Mouse (Mus musculus) heart, postnatal 10 days (tissue): ENCODE results near the gene Abcc5. TPM values are rescaled to one million over a fixed set of nuclear protein-coding genes. Genes with fewer than 3 reads are reported as not detected.

Experiments
- DNase-seq, 2 experiments: peaks; one replicate each; pipeline ENCODE4 v3.0.0; 2021
- intact Hi-C: fragments of 180-260 bp; cut with DNase I; formaldehyde crosslinking; loops from one replicate; pipeline ENCODE4 v1.15.1; 2025
- total RNA-seq, 2 experiments: library from RNA; stranded (reverse); gene quantifications; 2 replicates each; pipeline ENCODE4 v1.2.3; 2021

Gene Abcc5
- total RNA-seq, 2 experiments from 2014 or later: 48.1 to 53.5 TPM

DNA sequence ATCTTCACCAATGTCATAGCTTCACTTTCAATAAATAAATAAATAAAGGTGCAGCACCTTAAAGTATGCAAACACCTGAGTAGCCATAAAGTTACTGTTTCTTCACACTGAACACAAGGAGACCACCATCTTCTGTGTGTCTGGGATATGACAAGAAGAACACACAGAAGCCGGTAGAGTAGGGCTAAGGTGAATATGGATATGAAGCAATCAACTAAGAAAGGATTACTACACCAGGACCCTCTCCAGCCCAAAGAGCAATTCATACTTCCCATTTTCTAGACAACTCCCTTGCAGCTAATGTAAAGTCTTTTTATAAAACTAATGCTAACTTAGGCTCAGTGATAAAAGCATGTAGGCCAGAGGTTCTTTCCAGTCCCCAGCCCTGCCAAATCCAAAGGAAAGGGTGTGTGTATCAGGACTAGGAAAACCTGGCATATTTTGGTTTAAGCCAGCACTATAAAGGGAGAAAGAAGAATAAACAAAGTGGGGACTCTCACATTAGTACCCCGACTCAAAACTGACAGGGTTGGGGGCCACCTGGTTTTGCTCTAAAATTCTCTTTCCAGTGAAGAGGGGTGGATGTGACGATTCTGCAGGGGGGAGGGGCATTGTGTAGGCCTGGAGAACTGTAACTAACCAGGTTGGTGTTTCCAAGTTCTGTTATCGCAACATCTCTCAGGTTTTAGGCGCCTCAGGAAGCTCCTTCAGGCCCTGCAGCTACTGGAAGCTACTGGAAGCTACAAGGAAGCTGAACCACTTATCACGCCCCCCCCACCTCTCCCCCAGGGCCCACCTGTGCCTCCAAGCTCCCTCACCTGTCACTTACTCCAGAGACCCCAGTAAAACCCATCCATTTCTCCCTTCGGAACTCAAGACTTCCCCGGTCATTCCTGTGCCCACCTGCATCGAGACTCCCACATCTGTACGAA, 1.2 kb downstream of the Abcc5 start:
- intact Hi-C loops: loop anchor here (5.0 kb wide), 2 partner anchors 47 to 67 kb away; no protein-coding TSS in a partner anchor
- peak; percentile 20 to 32 for DNase-seq

DNA sequence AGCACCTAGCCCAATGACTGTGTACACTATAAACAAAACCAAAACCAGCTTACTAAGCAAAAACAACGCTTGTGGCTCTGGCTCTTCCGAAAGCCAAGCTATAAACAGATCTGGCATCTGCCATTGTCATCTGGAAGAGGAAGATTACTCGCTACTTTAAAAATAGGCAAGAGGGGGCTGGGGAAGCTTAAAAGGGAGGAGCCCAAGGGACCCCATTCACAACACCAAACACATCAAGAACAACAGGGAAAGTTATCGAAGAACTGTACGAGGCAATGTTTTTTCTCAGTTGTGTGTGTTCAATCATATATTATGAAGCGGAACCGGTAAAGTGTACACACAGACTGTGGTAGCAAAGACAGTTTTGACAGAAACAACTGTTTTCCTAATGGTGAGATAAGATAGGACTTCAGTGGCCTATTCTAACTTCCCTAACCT, 1.9 kb downstream of the Abcc5 start:
- DNase-seq: peak; percentile 38
- intact Hi-C loops: no loop called here

DNA sequence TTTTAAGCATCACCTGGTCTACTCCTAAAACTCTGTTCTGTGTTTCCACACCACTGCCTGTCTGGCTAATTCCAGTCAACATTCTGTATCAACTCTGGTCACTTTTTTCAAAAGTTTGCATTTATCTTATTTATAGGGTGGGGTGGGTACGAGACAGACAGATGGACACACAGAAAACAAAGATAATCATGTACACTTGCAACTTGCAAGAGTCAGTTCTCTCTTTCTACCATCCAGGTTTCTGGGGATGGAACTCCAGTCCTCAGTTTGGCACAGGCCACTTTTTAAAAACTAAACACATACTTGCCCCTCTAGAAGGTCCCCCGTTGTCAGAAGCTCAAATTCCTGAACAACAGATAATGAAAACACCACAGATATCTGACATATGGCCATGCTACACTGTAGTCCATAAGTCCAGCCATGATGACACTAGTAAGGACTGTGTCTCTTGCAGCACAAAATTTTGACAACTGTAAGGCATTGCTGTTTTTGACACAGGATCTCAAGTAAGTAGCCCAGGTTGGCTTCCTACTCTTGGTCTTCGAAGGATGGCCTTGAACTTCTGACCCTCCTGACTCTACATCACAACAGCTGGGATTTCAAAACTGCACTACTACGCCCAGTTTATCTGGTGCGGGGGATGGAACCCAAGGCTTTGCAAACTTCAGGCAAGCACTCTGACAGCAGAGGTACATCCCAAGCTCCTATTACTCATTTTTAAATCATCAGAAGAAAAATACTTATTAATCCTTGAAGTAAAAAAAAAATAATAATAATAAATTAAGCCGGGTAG, 3.1 kb downstream of the Abcc5 start:
- no peak for DNase-seq
- intact Hi-C loops: no loop called here

DNA sequence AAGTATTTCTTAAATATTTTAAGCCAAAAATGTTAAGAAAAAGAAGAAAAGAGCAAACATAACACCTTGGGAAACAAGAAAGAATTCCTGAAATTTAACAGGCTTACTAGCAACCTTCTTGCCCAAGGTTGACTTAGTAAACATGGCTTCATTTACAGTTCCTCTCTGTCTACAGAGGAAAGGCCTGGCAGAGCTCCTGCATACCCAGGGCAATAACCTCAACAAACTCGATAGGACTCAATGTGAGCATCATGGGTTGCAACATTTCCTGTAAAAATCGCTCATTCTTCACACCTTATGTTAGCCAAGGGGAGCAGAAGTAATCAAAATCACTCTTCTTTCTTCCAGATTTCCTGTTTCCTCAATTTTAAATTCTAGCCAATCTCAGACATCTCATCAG, 8.1 kb downstream of the Abcc5 start:
- intact Hi-C loops: no loop called here

DNA sequence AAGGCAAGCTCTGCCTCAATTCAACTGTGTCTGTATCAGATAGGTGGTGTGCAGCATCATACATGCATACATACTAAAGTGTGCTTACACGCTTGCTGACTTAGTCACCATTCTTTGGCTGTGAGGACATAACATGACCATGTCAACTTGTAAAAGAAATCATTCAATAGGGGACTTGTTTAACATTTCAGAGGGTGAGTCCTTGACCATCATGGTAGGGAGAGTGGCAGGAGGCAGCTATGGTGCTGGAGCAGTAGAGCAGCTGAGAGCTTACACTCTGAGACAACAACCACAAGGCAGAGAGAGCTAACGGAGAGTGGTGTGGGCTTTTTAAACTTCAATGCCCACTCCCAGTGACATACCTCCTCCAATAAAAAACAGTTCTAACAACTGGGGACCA, 9.9 kb downstream of the Abcc5 start:
- intact Hi-C loops: no loop called here

More for the DNA sequence above, 8.1 kb downstream of the Abcc5 start:
- DNase-seq: no peak

DNA sequence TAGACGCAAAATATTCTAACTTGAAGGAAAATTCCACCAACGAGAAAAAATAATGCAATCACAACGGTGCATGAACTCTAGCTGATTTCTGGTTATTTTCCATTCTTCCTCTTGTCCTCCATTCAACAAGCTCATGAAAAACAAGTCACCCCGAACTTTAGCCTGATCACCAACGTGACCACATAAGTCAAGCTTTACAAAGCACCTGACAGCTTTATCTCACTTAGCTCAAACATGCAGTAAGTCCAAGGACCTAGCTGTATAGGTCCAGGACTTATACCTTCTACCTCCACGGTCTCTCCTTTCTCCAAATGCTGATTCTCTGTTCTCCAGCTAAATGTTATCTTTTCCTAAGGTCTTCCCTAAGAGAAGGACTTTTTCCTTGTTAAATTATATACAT, 10.4 kb downstream of the Abcc5 start:
- DNase-seq: no peak
- intact Hi-C loops: no loop called here

More for the DNA sequence above, 9.9 kb downstream of the Abcc5 start:
- DNase-seq: no peak

DNA sequence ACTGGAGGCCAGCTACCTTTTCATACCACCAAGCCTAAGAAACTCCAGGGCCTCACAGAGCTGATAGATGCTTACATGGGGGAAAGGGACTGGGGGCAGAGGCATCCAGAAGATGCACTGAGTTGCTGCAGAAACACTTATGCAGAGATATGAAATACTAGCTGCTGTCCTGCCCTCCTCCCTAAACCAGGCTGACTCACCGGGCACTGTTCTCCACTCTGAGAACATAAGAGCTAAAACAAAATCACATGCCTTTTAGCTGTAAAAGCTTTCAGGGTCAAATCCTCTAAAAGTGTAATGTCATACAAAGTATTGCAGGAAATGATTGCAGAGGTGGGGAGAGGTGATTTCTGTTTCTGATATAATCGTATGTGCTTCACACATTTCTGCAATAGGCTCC, 11.0 kb downstream of the Abcc5 start:
- no peak for DNase-seq
- intact Hi-C loops: no loop called here

DNA sequence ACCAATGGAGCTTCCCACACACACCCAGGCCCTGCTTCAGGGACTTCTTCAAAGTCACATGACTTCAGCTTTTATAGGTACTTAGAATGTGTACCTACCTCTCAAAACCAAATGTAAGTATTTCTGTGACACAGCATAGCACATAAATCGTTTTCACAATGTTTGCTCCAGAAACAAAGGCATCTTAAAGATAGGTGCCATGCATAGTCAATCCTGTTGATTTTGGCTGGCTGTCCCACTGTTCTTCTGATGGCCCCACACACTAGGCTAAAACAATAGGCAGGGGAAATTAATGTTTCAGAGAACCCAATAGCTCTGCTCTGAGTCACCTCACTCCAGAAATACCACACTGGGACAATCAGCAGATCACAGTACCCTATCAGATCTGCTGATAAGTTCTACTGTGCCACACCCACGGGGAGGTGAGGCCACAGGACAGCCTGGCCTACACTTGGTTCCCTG, 12.3 kb downstream of the Abcc5 start:
- intact Hi-C loops: no loop called here
- peak in 1 of 2 experiments; percentile 4 for DNase-seq

DNA sequence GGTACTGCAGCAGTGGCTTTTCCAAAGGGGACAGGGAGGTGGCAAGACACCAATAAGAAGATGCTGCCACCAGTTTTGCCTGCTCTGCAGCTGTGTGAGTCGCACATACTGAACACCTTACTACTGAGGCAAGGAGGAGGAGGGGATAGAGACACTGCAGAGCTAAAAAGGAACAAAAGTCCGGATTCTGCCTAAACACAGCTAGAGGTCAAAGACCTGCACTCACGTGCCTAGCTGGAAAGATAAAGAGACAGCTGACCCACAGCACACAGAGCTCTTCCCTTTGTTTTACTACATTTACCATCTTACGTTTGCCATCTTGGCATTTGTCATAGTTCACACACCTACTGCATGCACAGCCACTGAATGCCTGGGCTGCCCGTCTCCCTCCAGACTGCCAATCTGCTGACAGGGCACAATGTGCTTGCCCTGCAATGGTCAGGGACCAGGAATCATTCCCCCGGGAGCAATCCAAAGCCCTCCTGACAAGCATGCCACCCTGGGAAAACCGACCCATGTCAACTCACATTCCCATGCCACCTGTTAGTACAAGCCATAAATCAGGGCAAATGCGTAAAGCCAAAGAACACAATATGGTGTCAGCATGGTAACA, 14.1 kb downstream of the Abcc5 start:
- intact Hi-C loops: no loop called here
- DNase-seq: no peak

DNA sequence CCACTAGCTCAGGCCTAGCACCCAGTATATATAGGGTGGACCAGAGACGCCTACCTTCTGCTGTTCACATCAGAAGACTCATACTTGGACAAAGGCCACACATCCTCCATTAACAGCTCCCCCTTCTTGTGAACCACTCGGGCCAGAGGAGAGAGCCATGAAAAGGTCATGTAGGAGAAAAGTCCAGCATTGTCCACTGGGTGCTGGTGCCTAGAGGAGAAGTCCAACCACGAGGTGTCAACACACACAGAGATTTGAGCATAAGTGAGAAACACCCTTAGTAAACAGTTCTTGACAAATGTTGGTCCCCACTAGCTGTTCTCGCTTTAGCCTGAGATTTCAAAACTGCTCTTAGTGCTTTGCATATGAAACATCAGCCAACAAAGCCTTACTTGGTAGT, 20.9 kb downstream of the Abcc5 start:
- DNase-seq: no peak
- intact Hi-C loops: no loop called here

DNA sequence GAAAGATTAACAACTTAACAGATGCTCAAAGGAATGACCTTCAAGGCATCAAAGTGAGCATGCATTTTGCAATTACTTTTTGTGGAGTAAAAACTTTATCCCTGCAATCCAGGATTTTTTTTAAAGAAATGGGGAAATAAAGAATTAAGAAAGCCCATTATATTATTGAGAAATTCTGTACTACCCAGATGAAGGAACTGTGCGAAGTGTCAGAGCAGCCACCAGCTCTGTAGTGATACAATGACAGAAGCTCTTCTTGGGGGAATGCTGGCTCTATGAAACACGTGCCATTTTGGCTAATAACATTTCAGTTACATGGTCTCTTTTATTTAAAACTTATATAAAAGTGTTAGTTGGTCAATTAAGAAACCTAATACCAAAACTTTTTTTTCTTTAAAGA, 22.9 kb downstream of the Abcc5 start:
- DNase-seq: no peak
- intact Hi-C loops: no loop called here

DNA sequence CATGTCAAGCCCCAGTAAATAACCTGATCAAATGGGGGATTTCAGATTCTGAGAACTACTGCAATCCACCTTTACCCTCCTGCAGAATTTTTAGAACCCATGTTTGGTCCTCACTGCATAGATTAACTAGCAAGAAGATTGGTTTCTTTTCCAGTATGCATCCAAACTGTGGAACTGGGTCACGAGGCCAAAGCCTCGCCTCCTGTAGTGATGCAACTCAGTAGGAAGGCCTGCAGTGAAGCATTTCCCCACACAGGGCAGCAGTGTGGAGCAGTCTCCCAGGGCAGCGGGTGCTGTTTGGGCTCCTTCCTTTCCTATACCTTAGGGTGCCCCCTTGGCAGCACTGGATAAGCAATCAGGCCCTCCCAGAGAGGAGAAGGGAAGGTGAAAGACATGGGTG, 24.6 kb downstream of the Abcc5 start:
- intact Hi-C loops: no loop called here
- DNase-seq: no peak

DNA sequence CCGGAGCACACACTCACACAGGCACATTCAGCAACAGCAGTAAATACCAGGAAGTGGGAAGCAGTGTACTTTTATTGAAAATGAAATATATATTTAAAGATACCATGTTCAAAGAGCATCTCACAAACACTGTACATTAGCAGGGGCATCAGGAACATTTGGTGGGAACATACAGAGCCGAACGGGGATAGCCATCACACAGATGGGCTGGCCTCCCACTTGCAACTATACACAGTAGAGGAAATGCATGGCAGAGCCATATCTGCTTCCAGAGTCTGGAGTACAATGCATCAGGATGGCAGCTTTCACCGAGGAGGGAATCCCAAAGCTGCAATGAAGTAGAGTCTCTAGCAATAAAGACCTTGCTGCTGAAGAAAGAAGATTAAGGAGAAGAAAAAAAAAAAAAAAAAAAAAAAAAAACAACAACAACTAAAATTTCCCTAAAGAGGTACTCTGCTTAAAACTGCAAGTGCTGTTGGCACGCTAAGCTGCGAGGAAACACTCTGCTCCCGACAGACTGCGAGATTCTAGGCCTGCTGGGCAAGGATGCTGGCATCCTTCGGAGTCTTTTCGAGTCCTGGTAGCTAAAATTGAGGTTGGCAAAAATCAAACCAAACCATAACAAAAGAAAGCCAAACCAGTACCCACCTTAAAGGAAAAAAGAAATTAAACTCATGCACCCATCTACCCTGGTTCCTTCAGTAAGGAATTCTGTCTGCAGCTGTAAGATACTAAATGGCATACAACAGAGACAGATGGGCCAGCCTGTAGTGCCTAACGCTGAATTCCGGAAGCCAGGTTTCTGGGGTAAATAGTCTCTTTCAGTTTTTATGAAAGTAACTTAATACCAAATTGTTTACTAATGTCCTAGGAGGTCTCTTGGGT, 25.2 kb downstream of the Abcc5 start:
- intact Hi-C loops: no loop called here
- DNase-seq: no peak

DNA sequence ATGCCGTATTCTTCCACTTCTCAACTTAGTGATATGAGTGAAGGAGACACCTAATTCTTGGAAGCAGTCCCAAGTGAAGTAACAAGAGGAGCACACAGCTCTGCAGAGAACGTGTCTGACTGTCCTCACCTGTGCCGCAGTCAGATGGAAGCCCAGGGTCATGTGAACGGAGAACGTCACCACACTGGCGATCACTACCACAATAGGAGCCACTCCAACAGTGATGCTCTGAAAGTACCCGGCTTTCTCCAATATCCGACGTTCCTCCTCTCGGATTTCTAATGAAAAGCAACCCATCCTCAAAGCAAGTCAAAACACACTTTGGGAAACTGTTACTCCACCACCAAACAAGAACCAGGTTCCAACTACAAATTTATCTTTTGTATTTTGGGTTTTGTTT, 29.3 kb downstream of the Abcc5 start:
- no peak for DNase-seq
- intact Hi-C loops: no loop called here

DNA sequence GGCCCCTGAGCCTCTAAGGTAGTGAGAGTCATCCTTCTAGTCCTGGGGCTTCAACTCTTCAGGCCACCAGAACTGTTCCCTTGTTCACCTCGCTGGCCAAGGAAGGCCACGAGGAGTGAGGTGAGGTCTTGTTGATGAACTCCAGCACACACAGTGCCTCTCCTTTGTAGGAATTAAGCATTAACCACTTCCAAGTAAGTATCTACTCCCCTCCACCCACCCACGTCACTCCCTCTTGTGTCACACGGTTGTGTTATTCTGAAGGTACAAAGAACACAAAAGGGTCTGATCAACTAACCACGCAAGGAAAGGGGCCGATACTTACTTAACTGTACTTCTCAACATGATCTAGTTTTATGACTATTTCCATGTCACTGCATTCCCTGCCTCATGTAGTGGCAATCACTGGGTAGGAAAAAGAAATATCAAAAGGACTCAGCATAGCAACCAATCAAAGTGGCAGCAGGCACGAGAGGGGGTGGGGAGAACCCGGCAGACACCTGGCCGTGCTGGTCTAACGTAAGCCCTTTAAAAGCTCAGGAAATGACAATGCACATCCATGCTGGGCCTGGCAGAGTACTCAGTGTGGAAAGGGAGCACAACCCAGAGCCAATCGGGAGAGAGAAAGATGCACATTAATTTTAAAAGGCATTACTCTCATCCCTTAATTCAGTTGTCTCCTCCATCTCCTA, 30.8 kb downstream of the Abcc5 start:
- intact Hi-C loops: no loop called here
- DNase-seq: no peak

DNA sequence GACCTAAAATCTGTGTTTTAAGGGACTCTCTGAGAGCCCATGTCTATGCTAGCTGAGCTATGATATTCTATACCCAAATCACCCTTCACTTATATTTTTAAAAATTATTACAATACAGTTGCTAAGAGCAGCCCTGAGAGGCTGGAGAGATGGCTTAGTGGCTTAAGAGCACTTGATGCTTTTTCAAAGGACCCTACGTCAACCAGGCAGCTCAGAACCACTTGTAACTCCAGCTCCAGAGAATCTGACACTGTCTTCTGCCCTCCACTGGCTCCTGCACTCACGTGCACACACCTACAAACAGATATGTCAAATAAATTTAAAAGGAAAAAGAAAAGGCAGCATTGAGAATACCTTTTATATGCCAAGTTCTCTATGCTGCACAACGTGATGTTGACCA, 34.4 kb downstream of the Abcc5 start:
- DNase-seq: no peak
- intact Hi-C loops: no loop called here

DNA sequence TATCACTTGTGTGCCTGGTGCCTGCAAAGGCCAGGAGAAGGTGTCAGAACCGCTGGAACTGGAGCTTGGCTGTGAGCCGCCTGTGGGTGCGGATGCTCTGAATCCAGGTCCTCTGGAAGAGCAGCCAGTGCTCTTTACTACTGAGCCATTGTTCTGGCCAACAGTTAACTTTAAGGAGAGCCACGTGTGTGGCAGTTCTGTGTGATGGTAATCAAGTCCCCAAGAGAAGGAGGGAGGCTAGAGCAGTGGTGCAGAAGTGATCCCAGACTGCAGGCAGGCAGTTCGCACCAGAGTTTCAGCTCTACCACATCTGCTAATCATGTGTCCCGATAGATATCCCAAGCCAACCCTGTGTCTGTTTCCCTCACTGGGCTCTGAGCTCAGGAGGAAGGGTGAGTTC, 36.0 kb downstream of the Abcc5 start:
- intact Hi-C loops: no loop called here
- DNase-seq: no peak

DNA sequence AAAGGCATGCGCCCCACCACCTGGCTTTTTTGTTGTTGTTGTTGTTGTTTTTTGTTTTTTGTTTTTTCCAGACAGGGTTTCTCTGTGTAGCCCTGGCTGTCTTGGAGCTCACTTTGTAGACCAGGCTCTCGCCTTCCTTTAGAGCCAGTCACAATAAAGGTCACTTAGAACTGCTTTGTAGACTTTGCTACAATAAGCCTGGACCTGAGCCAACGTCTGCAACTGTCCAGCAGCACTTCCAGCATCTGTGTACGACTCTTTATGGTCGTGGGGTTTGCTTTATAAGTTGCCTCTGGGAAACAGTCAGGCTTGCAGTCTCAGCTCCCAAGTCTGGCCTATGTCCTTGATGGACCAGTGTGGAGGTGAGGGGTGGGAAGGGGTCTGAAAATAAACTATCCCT, 45.2 kb downstream of the Abcc5 start:
- intact Hi-C loops: no loop called here

DNA sequence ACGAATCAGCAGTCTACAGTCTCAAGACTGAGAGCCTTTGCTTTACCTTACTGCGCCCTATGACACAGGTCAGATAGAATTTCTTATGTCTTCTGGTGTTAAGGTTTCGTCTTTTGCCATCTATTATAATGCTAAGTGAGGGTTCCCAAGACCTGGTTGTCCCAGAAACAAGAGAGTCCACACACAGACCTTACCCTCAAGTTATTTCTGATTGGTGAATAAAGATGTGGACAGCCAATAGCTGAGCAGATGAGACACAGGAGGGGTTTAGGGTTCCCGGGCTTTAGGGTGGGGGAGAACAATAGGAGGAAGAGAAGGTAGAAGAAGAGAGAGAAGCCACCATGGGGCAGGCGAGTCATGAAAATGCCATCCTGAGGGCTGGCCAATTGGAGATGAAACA, 50.9 kb downstream of the Abcc5 start:
- intact Hi-C loops: no loop called here
- no peak for DNase-seq

More for the DNA sequence above, 45.2 kb downstream of the Abcc5 start:
- DNase-seq: peak in 1 of 2 experiments; percentile 15

DNA sequence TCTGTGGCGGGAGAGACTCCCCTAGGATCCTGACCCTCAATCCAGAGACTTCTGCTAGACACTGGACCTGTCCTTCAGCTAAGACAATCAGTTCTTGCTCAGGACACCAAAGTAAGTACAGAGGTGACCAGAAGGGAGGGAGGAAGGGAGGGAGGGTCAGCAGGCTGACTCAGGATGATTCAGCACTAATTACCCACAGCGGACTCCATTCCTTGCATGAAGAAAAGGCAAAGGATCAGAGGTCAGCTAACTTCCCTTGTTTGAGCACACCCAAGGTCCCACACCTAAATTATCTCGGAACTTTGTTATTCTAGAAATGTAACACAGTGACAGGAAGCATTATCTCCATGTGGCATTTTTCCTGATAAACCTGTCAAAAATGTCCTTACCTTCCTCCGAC, 54.5 kb downstream of the Abcc5 start:
- intact Hi-C loops: no loop called here
- DNase-seq: no peak
